Mouse (Mus musculus) liver, embryonic 11.5 days (tissue): Measurements from ENCODE around the gene Mpv17l2. TPM values are rescaled to one million over a fixed set of nuclear protein-coding genes. Genes with fewer than 3 reads are reported as not detected.
A peak's percentile ranks its signal among the peaks of the same experiment; 100 is the strongest.

Experiments used
- ATAC-seq: fragments of 200-750 bp; cut with Nextera tagmentation; replicated peaks from 2 replicates; pipeline ENCODE4 v1.8.0; 2017; ENCODE audit warnings: moderate number of reproducible peaks, mild to moderate bottlenecking, moderate TSS enrichment, moderate library complexity; ENCODE audit not compliant: low FRiP score
- DNase-seq: peaks from one replicate; pipeline ENCODE4 v3.0.0-alpha.2; 2017; ENCODE audit warnings: low spot score
- H3K27ac ChIP-seq: fragments of 300-500 bp; sonication (generic); 2 replicates; pipeline ENCODE4 v1.5.1; 2014; ENCODE audit warnings: mild to moderate bottlenecking, low read depth, low read length, control low read depth
- H3K27me3 ChIP-seq: fragments of 300-500 bp; sonication (generic); replicated peaks from 2 replicates; pipeline ENCODE4 v1.6.1; 2014; ENCODE audit warnings: low read length, mixed read lengths; ENCODE audit not compliant: control insufficient read depth, insufficient read depth
- H3K36me3 ChIP-seq: fragments of 300-500 bp; sonication (generic); 2 replicates; pipeline ENCODE4 v1.6.1; 2014; ENCODE audit warnings: mild to moderate bottlenecking, low read length, moderate library complexity, mixed read lengths; ENCODE audit not compliant: control insufficient read depth, insufficient read depth
- H3K4me1 ChIP-seq: fragments of 300-500 bp; sonication (generic); replicated peaks from 2 replicates; pipeline ENCODE4 v1.6.1; 2014; ENCODE audit warnings: low read length, mixed read lengths; ENCODE audit not compliant: control insufficient read depth, insufficient read depth
- H3K4me2 ChIP-seq: fragments of 300-500 bp; sonication (generic); 2 replicates; pipeline ENCODE4 v1.6.1; 2014; ENCODE audit warnings: mild to moderate bottlenecking, control low read depth, moderate library complexity
- H3K4me3 ChIP-seq: fragments of 300-500 bp; sonication (generic); 2 replicates; pipeline ENCODE4 v1.5.1; 2014; ENCODE audit warnings: low read depth, low read length, control low read depth
- H3K9ac ChIP-seq: fragments of 300-500 bp; sonication (generic); 2 replicates; pipeline ENCODE4 v1.6.1; 2014; ENCODE audit warnings: low read depth, low read length, control low read depth
- H3K9me3 ChIP-seq: fragments of 300-500 bp; sonication (generic); 2 replicates; pipeline ENCODE4 v1.6.1; 2016; ENCODE audit warnings: low read length, inconsistent platforms, mixed read lengths; ENCODE audit not compliant: control insufficient read depth
- WGBS: fragments of 180-500 bp; shearing (Covaris S2); extraction: QIAGEN DNeasy Blood & Tissue Kit; methylation state at CpG from one replicate; pipeline ENCODE4 v1.1.7; 2014; 5-methylcytosine and 5-hydroxymethylcytosine counted together
- polyA plus RNA-seq: library from polyadenylated mRNA; unstranded; fragments of >200 nt; fragmentation: Nextera tagmentation; extraction: Ambion mirVana; gene quantifications from 2 replicates; pipeline ENCODE4 v1.2.1, GENCODE M21; 2014

The Mpv17l2 gene
- polyA plus RNA-seq, 1 experiment from 2014 or later: 67.7 TPM

GRCm38 (mm10) chr8:70729808-70730475 lies 30.8 kb downstream of the Mpv17l2 start:
- DNase-seq: no peak
- no peaks in the 10 kb centered on the region for H3K9me3 ChIP-seq
- H3K27me3 ChIP-seq: peaks cover 52% of the 10 kb centered on the region
- ATAC-seq: no peak
- H3K4me2 ChIP-seq: peak overlapping the region; percentile 70
- H3K9ac ChIP-seq: 0 out of 2 replicates have a peak overlapping the region, but pooled peaks have one; percentile 25
- H3K27ac ChIP-seq: no peak overlapping the region
- no peaks in the 10 kb centered on the region for H3K36me3 ChIP-seq
- 3% methylated on average over 34 of the region's 34 CpGs for WGBS
- peak overlapping the region; percentile 35 for H3K4me3 ChIP-seq
- H3K4me1 ChIP-seq: peaks cover 6% of the 10 kb centered on the region

DNA sequence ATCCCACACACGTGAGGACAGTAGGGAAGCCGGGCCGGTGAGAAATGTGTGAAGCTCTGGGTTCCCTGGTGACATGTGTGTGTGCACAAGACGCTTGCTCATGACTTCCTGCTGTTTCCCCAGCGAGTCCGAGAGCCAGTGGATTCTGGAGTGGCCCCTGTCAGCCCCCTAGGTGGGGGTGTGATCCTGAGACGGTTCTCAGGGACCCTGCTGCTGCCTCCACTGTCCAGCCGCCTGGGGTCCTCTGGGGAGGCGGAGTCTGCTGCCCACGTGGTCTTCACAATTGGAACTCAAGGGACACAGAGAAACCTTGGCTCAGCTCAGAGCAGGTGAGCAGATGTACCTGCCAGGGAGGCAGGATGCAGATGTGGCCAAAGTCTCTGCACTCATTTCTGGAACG lies 34.0 kb downstream of the Mpv17l2 start:
- H3K4me3 ChIP-seq: no peak overlapping the region
- no peak overlapping the region for H3K4me2 ChIP-seq
- 41% methylated on average over 11 of the region's 11 CpGs for WGBS
- peaks cover 6% of the 10 kb centered on the region for H3K4me1 ChIP-seq
- H3K9me3 ChIP-seq: no peaks in the 10 kb centered on the region
- no peak overlapping the region for H3K9ac ChIP-seq
- H3K27me3 ChIP-seq: peaks cover 49% of the 10 kb centered on the region
- H3K36me3 ChIP-seq: no peaks in the 10 kb centered on the region
- ATAC-seq (no peak), DNase-seq (no peak)
- no peak overlapping the region for H3K27ac ChIP-seq

GRCm38 (mm10) chr8:70725792-70726447 lies 34.8 kb downstream of the Mpv17l2 start:
- Histone ChIP-seq H3K4me2 (no peak overlapping the region), H3K4me3 (no peak overlapping the region), H3K9me3 (no peaks in the 10 kb centered on the region), H3K36me3 (no peaks in the 10 kb centered on the region), H3K9ac (no peak overlapping the region), H3K4me1 (peaks cover 6% of the 10 kb centered on the region), H3K27me3 (peaks cover 45% of the 10 kb centered on the region), H3K27ac (no peak overlapping the region)
- DNase-seq: no peak
- ATAC-seq: no peak
- WGBS: 23% methylated on average over 14 of the region's 14 CpGs

DNA sequence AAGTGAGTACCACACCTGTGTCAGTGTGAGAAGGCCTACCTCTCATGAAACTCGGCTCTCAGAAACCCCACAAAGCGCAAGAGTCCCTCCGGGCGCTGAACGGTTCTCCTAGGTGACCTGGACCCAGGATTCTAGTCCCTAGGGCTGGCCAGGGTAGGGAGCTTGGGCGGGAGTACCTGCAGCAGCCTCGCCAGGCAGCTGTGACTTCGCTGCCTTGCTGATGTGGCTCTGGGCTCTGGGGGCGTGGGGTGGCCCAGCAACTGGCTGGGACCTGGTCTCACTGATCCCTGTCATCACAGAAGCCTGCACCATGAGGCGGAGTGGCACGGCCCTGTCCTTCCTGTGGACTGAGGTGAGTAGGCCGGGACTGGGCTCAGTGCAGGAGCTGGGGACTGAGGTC lies 36.5 kb downstream of the Mpv17l2 start:
- Histone ChIP-seq H3K4me3 (no peak overlapping the region), H3K4me2 (peak overlapping the region; percentile 16; the same call in 1 of the 2 replicates), H3K4me1 (no peaks in the 10 kb centered on the region), H3K9ac (no peak overlapping the region), H3K27me3 (peaks cover 30% of the 10 kb centered on the region), H3K27ac (peak overlapping the region; percentile 49), H3K36me3 (no peaks in the 10 kb centered on the region), H3K9me3 (no peaks in the 10 kb centered on the region)
- WGBS: 74% methylated on average over 12 of the region's 12 CpGs
- ATAC-seq (no peak), DNase-seq (no peak)

GRCm38 (mm10) chr8:70723486-70724210 lies 37.1 kb downstream of the Mpv17l2 start, which contains the start of gene Pde4c:
Pde4c (plus strand) TSS chr8:70723720.
- no peaks in the 10 kb centered on the region for H3K4me1 ChIP-seq
- ATAC-seq (peak; percentile 29; the same call in 1 of the 2 replicates), DNase-seq (no peak)
- 54% methylated on average over 7 of the region's 7 CpGs for WGBS
- peak within 1 kb of the TSS; percentile 49 for H3K27ac ChIP-seq
- H3K4me2 ChIP-seq: peak within 1 kb of the TSS; percentile 22
- no peaks in the 10 kb centered on the region for H3K9me3 ChIP-seq
- no peak within 1 kb of the TSS for H3K4me3 ChIP-seq
- H3K36me3 ChIP-seq: no peaks in the 10 kb centered on the region
- no peak within 1 kb of the TSS for H3K9ac ChIP-seq
- H3K27me3 ChIP-seq: peaks cover 25% of the 10 kb centered on the region

- Histone ChIP-seq H3K27me3 (peaks cover 12% of the 10 kb centered on the region), H3K27ac (no peak overlapping the region), H3K36me3 (no peaks in the 10 kb centered on the region), H3K4me3 (no peak overlapping the region), H3K9ac (no peak overlapping the region), H3K4me2 (no peak overlapping the region), H3K4me1 (no peaks in the 10 kb centered on the region; the same call in 1 of the 2 replicates), H3K9me3 (no peaks in the 10 kb centered on the region)
- no peak for DNase-seq
- ATAC-seq: no peak
- WGBS: 79% methylated on average over 8 of the region's 8 CpGs
Observed at GRCm38 (mm10) chr8:70721601-70722000, 39.1 kb downstream of the Mpv17l2 start.

GRCm38 (mm10) chr8:70720739-70721138 lies 40.0 kb downstream of the Mpv17l2 start:
- H3K27me3 ChIP-seq: peaks cover 3% of the 10 kb centered on the region
- no peaks in the 10 kb centered on the region for H3K9me3 ChIP-seq
- no peak overlapping the region for H3K27ac ChIP-seq
- H3K4me2 ChIP-seq: no peak overlapping the region
- ATAC-seq: no peak
- H3K4me1 ChIP-seq: no peaks in the 10 kb centered on the region; the same call in 1 of the 2 replicates
- peak; percentile 65 for DNase-seq
- WGBS: 7% methylated on average over 3 of the region's 3 CpGs
- H3K36me3 ChIP-seq: no peaks in the 10 kb centered on the region
- no peak overlapping the region for H3K9ac ChIP-seq
- no peak overlapping the region for H3K4me3 ChIP-seq

DNA sequence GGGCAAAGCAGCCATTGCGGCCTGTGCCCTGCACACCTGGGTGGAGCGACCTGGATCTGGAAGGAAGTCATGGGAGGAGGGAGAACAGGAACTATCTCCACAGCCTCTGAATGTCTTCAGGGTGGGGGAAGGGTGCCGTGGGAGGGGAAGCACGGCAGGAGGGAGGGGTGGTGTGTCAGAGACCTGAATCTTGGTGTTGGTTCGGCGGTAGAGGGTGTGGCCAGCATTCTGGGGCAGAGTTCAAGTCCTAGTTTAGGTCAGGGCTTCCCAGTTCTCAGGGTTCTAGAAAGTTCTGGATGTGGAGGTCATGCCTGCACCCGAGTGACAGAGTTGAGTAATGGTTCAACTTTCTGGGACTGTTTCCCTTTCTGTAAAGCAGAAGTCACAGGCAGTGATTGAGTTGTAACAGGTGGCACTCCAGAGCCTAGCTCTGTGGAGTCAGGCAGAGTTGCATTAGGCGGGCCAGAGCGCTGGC lies 40.9 kb downstream of the Mpv17l2 start:
- DNase-seq: no peak
- no peak for ATAC-seq
- H3K36me3 ChIP-seq: no peaks in the 10 kb centered on the region
- H3K9ac ChIP-seq: no peak overlapping the region; the same call in 1 of the 2 replicates
- no peak overlapping the region for H3K4me3 ChIP-seq
- peaks cover 2% of the 10 kb centered on the region; the same call in 1 of the 2 replicates for H3K27me3 ChIP-seq
- 46% methylated on average over 9 of the region's 9 CpGs for WGBS
- no peak overlapping the region for H3K4me2 ChIP-seq
- H3K4me1 ChIP-seq: no peaks in the 10 kb centered on the region; the same call in 1 of the 2 replicates
- no peak overlapping the region for H3K27ac ChIP-seq
- no peaks in the 10 kb centered on the region for H3K9me3 ChIP-seq
